ENCODE assay signal across 16 mouse cellular contexts in the genomic region with DNA sequence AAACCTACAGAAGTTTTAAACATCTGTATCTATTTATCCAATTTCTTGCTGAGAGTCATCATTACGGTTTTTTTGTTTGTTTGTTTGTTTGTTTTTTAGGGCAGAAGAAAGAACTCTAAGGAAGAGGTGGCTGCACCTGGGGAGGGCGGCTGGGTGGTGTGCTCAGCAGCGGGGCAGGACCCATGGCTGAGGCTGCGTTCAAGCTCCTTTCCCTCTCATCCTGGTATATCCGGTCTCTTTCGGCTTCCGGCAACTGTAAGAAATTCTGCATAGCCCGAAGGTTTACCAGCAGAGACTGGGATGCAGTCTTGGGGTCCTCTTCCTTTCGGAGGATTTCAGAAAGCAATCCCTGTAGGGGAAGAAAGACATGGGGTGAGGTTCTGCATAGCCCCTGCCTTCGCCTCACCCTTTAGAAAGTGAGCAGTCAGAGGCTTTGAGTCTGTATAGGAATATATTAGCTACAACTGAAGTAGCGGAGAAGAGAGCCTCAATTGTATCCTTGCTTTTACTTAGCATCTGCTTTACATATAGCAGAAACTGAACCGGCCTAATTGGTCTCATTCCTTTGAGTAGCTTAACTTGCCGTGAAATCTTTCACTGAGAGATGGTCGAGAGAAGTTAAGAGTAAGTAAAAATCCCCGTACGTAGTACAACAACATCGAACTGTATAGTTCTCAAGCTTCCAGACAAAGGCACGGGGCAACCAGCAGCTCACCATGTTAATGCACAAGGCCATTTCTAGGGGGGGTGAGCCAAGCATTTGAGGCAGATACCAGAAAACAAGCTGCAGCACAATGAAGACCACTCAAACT. TPM values are rescaled to one million over a fixed set of nuclear protein-coding genes. Genes with fewer than 3 reads are reported as not detected.
DNase-seq lines count a peak whose midpoint lies in the region; ATAC-seq and TF ChIP-seq lines count a peak whose summit lies in the region.
"Had no signal": no experiment of that assay in that cellular context is flagged by ENCODE, and none has a peak within 500 bp of the region (broad histone marks: within the 10 kb centered on the region; RNA-seq: fewer than 3 reads in every experiment).

No protein-coding gene starts in this region.

- TF ChIP-seq POLR2A in brain, embryonic 14.5 days (IDR thresholded peaks at IDR 0.05; ENCODE audit: borderline replicate concordance, extremely low read depth, insufficient read depth, insufficient read length, poor library complexity, severe bottlenecking): no peak

- no peaks in the 10 kb centered on the region for H3K27me3 ChIP-seq in embryonic facial prominence, embryonic 12.5 days
- H3K27me3 ChIP-seq in forebrain, embryonic 15.5 days: no peaks in the 10 kb centered on the region
- no peaks in the 10 kb centered on the region for H3K27me3 ChIP-seq in midbrain, embryonic 13.5 days

- no peak overlapping the region for H3K4me3 ChIP-seq in embryonic facial prominence, embryonic 12.5 days
- no peak overlapping the region for H3K4me3 ChIP-seq in forebrain, embryonic 15.5 days
- no peak overlapping the region for H3K4me3 ChIP-seq in midbrain, embryonic 13.5 days (replicated peaks)
- H3K4me3 ChIP-seq: gastrocnemius, adult 2 months had no signal

- H3K27ac ChIP-seq in embryonic facial prominence, embryonic 12.5 days: no peak overlapping the region
- no peak overlapping the region for H3K27ac ChIP-seq in forebrain, embryonic 15.5 days (replicated peaks)
- no peak overlapping the region for H3K27ac ChIP-seq in midbrain, embryonic 13.5 days
- H3K27ac ChIP-seq: gastrocnemius, adult 2 months had no signal

- peaks cover 4% of the 10 kb centered on the region; the same call in 1 of the 2 replicates for H3K4me1 ChIP-seq in embryonic facial prominence, embryonic 12.5 days
- peaks cover 11% of the 10 kb centered on the region for H3K4me1 ChIP-seq in forebrain, embryonic 15.5 days
- H3K4me1 ChIP-seq in midbrain, embryonic 13.5 days (replicated peaks): peaks cover 12% of the 10 kb centered on the region

- no peak overlapping the region for H3K9ac ChIP-seq in embryonic facial prominence, embryonic 12.5 days
- no peak overlapping the region for H3K9ac ChIP-seq in forebrain, embryonic 15.5 days (replicated peaks)
- H3K9ac ChIP-seq in midbrain, embryonic 13.5 days (replicated peaks): no peak overlapping the region
- H3K9ac ChIP-seq: lung, embryonic 14.5 days had no signal

- peak; percentile 79 for DNase-seq in brain, embryonic 14.5 days (ENCODE audit: low read depth)
- DNase-seq in urinary bladder, adult 18-20 months (ENCODE audit: low spot score in 2 of 2): no peak
- no peak for DNase-seq in thymus, postnatal 14 days
- DNase-seq in kidney, adult 8-10 months: no peak
- DNase-seq in thymus, postnatal 25 days: no peak
- DNase-seq: cerebellum, adult 11 months; gastrocnemius, adult 2 months; kidney, postnatal 25 days; lung, embryonic 14.5 days; right cerebral cortex, adult 18-20 months; thymus, adult 2 months had no signal

- no peaks in the 10 kb centered on the region for H3K36me3 ChIP-seq in embryonic facial prominence, embryonic 12.5 days
- H3K36me3 ChIP-seq in forebrain, embryonic 15.5 days: peaks cover 7% of the 10 kb centered on the region
- H3K36me3 ChIP-seq in midbrain, embryonic 13.5 days: peaks cover 16% of the 10 kb centered on the region
- H3K36me3 ChIP-seq: G1E had no signal

- ATAC-seq in embryonic facial prominence, embryonic 12.5 days (ENCODE audit: insufficient number of reproducible peaks, insufficient read depth, low FRiP score, low TSS enrichment): peak; percentile 64; the same call in 1 of the 2 replicates
- peak; percentile 85 for ATAC-seq in forebrain, embryonic 15.5 days (replicated peaks)
- peak; percentile 86 for ATAC-seq in midbrain, embryonic 13.5 days
- ATAC-seq: intestine, postnatal 0 days had no signal

- WGBS in embryonic facial prominence, embryonic 12.5 days: 52% methylated on average over 18 of the region's 18 CpGs
- WGBS in forebrain, embryonic 15.5 days: 44% methylated on average over 18 of the region's 18 CpGs
- 51% methylated on average over 18 of the region's 18 CpGs for WGBS in midbrain, embryonic 13.5 days

- peak overlapping the region; percentile 33 for H3K4me2 ChIP-seq in embryonic facial prominence, embryonic 12.5 days (replicated peaks)
- H3K4me2 ChIP-seq in forebrain, embryonic 15.5 days (replicated peaks): no peak overlapping the region
- H3K4me2 ChIP-seq in midbrain, embryonic 13.5 days (replicated peaks): no peak overlapping the region
- H3K4me2 ChIP-seq: lung, embryonic 14.5 days had no signal

- no peak for TF ChIP-seq CTCF in brain, embryonic 14.5 days (IDR thresholded peaks at IDR 0.05; ENCODE audit: borderline replicate concordance, extremely low read depth, insufficient read depth, insufficient read length)

- H3K9me3 ChIP-seq in embryonic facial prominence, embryonic 12.5 days: no peaks in the 10 kb centered on the region
- no peaks in the 10 kb centered on the region for H3K9me3 ChIP-seq in forebrain, embryonic 15.5 days
- H3K9me3 ChIP-seq in midbrain, embryonic 13.5 days: no peaks in the 10 kb centered on the region

RNA-seq across cellular contexts. Expression of a gene that starts 57.8 kb away (rescaled TPM):
- 44.2 and 56.8 TPM in 2 replicates for polyA plus RNA-seq in brain, embryonic 14.5 days (2012; rRNA removed)
- polyA plus RNA-seq in embryonic facial prominence, embryonic 12.5 days (2016; fragmentation: Nextera tagmentation; extraction: Ambion mirVana): 19.7 and 20.3 TPM in 2 replicates
- 40.1 and 47.2 TPM in 2 replicates for polyA plus RNA-seq in forebrain, embryonic 15.5 days (2015; fragmentation: Nextera tagmentation; extraction: Ambion mirVana)
- 28.3 and 30.1 TPM in 2 replicates for polyA plus RNA-seq in midbrain, embryonic 13.5 days (2015; fragmentation: Nextera tagmentation; extraction: Ambion mirVana)
- polyA plus RNA-seq: G1E had no signal
